Mouse (Mus musculus) heart, postnatal 4 days (tissue): Measurements from ENCODE around the gene Commd1. TPM values are rescaled to one million over a fixed set of nuclear protein-coding genes. Genes with fewer than 3 reads are reported as not detected.
A peak's percentile ranks its signal among the peaks of the same experiment; 100 is the strongest.

Experiments used
- DNase-seq: peaks from one replicate; pipeline ENCODE4 v3.0.0; 2021
- total RNA-seq, 2 experiments: library from RNA; stranded (reverse); gene quantifications; 2 replicates each; pipeline ENCODE4 v1.2.3; 2021

Commd1 gene
- total RNA-seq, result 100 to 1,000 TPM; 161 to 186 TPM

DNA sequence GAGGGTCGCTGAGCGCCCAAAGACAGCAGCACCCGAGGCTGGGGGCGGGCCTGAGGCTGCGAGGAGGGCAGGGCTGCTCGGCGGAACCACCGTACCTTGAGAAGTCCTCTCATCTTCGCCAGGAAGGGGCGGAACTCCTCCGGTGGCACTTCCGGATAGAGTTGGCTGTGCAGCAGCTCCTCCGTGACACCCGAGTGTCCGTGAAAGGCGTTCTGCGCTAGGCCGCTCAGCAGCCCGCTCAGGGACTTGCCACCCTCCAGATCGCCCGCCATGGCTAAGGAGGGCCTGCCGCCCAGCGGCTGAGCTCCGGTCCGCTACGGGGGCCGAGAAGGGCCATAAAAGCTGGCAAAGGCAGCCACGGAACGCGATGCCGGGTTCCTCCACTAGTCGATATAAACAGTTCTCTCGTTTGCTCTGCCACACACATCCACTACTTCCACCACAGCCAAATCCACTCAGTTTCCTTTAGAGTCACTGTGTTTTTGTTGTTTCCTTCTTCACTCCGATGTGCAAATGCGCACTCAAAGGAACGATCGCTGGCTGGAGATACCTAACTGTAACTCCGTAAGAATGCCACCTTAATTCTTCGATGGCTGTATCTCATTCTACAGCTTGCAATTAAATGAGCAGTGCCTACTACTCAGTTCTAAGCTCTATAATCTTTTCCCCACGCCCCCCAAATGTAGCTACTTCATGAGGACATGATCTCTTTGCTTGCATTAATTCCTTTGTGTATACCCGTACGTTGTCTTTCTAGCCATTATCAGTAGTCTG is at the start of gene Commd1, which contains the start of gene Gm28048:
Commd1 (minus strand) TSS at position 399 of the 774 bp plus-strand sequence.
Gm28048 (minus strand) TSS at position 107 of the 774 bp plus-strand sequence.
- DNase-seq, result peak; percentile 98

DNA sequence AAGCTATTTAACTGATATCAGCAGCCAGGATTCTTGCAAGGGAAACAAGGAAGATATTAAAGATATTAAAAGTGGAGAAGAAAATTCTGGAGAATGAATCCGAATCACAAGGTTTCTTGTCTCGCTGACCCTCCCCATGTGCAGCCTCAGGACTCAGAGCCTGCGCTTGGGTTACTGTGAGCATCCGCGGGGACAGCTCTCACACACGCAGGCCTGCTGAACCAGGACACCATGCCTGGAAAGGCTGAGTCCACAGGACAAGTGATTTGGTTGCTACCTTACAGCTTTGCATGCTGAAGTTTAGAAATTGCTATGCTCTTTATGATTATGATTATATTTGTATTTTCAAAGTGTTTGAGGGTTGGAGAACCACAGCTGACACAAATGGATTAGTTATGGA is 47.2 kb upstream of the Commd1 start:
- DNase-seq, result no peak

DNA sequence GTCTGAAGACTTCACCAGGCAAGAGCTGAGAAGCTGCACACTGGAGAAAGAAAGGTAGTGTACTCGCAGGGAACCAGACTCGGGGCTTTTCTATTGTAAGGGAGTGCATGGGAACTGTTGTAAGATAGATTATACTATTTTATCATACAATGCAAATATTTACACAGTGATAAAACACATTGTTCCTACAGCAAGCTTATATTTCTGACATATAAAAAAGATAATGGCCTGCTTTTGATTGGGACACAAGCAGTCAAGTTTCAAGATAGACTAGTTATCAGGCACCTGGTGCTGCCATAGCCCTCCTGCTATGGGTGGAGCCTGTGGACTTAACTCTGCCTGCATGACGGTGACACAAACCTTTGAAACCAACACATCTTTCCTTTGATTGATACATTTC is 46.8 kb upstream of the Commd1 start:
- no peak for DNase-seq

DNA sequence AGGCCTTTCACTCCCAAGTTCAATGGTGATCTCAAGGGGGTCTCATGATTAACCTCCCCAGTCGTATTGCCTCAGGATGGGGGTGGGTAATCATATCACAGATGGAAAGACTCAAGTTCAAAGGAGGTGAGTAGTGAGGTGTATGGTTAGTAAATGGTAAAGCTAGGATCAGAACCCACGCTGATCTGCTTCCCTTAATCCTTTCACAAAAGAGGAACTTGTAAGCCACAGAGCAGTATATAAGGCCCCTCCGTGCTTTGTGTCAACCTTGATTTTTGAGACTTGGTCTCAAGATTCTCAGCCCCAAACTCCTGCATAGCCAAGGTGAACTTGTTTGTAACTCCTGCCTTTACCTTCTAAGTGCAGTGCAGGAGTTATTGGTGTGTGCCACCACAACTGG is 42.0 kb upstream of the Commd1 start:
- no peak for DNase-seq

DNA sequence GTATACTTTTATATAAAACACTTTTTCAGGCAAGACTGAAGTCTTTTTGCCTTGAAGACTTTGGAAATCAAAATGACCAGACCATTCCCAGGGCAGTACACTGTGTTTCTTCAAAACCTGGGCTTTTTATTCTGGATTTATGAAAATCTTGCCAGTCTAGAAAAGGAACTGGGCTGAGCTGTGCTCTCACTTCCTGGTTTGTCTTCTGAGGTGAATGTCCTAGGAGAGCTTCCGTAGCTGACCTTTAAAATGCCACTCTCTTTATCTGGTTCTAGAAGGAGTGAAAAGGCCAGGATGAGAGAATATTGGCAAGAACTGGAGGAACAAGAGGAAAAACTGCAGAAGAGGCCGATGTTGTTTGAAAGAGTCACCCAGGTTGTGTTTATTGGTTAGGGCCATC is 41.0 kb upstream of the Commd1 start:
- DNase-seq, result no peak

DNA sequence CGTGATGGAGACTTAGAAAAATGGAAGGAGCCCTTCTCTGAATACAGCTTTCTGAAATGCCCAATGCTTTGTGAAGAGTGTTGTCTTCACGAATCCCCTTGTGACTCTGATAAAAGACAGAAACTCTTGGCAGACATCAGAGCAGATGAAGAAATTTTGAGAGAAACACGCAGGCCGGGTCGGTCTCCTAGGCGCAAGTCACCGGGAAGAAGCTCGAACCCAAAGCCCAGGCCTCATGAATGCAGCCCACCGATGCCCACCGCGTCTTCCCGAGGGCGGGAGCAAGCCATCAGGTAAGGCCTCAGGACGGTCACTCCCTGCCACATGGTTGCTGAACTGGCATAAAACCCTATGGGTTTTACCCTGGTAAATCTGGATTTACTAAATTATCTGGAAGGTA is 38.7 kb upstream of the Commd1 start:
- DNase-seq, result no peak

DNA sequence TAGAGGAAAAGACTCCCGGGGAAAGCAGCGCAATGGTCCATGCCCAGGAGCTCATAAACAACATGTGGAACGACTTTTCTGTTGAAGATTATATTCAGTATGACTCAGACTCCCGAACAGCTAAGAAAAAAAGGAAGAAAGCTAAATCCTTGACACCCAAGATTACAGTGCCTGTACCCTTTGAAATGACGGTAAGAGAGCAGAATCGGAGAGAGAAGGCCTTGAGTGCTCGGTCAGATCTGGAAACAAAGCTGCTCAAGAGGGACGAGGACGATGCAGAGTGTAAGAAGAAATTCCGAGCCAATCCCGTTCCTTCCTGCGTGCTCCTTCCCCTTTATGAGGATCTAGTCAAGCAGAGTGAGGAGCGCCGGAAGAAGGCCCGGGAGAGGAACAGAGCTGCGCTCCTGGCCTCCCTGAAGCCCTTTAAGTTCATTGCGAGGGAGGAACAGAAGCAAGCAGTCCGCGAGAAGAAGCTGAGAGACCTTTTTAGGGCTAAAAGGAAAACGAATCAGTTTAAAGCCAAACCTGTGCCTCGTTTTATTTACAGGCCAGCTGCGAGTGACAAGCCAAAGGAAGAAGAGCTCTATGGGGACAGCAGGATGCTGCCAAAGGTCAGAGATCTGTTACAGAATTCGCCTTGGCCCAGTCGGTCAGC is 38.1 kb upstream of the Commd1 start:
- no peak for DNase-seq

DNA sequence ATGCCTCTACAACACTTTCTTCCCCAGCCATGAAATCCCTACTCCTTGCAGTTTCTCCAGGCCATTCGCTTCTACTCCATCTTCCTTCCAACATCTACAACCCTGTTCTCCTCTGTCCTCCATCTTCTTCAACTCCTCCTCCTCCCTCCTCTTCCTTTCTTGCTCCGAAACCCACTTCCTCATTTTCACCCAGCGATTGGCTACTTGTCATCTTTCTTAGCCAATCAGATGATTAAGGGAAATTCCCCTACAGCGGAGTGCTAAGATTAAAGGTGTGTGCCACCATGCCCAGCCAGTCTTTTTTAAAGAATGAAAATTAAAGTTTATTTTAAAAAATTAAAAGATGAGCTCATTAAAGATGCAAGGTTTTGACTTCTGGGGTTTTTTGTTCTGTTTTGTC is 35.8 kb upstream of the Commd1 start:
- DNase-seq, result no peak

DNA sequence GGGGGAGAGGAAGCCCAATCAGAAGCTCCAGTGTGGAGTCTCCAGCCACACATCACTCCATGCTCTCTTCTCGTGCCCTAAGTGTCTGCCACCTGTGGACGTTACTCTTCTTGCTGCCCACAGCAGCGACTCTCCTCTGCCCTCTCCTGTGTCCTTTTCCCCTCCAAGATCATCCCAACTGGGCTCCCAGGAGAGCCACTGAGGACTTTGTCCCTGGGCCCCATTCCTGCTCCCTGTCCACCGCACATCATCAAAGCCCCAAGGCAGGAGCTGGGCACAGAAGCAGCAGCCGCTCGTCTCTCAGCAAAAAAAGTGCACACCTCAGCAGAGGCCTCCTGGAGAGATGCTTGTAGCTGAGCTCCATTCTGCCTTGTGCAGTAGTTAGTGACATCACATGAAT is 32.8 kb upstream of the Commd1 start:
- DNase-seq, result no peak

DNA sequence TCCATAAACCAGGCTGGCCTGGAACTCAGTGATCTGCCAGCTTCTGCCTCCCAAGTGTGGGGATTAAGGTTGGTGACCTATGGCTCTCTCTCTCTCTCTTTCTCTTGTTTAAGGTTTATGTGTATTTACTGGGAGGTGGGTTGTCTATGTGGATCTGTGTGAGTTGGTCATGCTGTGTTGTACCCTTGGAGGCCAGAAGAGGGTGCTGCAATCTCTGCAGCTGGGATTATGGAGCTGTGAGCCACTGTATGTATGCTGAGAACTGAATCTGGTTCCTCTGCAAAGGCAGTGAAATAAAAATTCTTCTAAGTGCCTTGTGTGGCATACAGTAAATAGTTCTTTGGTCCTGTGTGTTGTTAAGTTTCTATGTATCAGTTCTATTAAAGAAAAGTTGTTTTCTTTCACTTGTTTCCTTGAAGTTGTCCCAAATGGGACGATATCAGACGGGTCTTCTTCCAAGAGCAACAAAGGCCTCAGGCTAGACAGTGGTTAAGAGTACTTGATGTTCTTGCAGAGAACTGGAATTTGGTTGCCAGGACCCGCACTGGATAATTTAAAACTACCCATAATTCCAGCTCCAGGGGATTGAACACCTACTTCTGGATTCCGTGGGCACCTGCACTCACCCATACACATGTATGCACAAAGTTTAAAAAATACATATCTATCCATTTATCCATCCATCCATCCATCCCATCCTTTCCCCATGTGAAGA is 31.6 kb upstream of the Commd1 start:
- no peak for DNase-seq

DNA sequence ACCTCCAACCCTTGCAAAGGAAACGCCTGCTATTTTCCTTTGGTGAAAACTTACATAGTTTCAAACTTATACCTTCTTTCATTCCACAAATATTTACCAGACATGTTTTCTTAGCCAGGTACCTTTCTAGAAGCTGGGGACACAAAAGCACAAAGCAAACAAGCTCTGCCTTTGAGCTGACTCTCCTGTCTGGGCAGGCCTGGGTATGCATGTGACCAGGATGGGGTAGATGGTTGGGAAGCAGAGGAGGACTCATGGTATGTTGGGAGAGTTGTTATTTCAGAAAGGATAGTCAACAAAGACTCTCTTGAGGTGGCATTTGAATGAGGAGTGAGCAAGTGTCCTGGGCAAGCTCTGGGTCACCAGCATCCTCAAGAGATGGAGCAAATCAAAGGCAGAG is 30.9 kb upstream of the Commd1 start:
- no peak for DNase-seq

DNA sequence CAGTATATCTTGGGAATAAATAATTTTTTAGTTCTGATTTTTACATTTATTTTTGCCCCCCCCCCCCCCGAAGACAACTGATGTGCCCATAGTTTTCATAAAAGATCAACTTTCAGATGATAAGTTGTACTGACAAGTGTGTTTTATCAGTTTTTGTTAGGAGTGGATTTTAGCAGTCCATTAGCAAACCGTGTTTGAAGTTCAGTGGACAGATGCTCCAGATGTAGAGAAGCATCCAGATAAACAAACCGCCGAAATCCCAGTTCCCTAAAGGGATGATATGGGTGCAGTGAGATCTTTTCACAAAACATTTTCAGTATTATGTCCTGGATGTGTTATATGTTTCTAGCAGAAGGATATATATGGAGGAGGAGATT is 26.6 kb upstream of the Commd1 start:
- no peak for DNase-seq

DNA sequence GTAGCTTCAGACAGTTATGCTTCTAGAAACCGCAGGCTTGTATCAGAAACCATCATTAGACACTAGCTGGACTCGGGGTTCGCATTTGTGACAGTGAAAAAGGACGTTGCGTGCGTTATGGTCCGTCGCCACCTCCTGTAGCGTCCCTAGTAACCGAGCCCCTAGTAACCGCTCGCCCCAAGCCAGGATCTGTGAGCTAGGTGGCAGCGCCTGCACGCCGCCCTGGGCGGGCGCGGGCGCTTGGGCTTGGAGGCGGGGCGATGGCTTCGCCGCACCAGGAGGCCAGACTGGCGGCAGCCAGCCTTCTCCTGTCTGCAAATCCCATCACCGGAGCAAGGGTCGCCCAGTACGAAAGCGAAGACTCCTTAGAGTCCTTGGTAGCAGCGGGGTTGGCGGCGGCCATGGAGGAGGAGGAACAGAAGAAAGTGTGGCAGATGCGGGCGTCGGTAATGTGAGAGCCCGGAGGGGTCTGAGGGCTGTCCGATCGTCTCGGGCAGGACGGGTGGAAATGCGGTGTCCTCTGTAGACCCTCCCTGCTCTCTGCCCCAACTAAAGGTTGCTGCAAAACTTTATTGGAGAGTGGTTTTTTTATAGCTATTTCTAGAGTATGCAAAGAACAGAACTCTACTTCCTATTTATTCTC is 26.1 kb upstream of the Commd1 start:
- peak; percentile 82 for DNase-seq

DNA sequence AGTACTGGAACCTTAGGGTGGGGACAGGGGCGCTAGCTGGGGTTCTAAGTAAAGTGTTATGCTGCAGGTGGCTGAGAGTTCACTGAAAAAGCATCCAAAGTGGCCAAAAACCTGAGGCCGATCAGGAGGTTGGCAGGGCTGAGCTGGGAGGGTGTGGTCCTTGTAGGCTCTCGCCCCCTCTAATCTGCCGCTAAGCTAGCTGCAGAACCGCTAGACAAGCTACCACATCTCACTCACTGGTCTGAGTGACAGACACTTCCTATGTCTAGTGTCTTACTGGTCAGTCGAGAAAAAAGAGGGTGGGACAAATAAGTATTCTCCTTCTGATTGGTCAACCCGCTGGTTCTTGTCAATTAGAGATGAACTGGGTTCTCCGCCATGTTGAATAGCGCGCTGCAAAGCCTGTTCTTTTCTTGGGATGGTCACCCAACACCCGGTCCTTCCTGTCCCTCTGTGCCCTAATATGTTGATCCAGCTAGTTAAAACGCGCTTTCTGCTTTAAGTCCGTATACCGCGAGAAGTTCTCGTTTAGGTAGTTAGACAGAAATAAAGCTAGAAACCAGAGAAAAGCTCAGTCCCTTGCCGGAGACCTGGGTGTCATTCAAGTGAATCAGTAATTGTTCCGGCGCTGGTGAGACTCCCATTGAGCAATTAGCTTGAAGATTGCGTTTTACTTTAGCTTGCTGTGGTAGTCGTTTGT is 25.4 kb upstream of the Commd1 start, which contains the start of gene Fam161a:
Fam161a (plus strand) TSS at position 51 of the 700 bp plus-strand sequence.
- DNase-seq, result peak; percentile 76

DNA sequence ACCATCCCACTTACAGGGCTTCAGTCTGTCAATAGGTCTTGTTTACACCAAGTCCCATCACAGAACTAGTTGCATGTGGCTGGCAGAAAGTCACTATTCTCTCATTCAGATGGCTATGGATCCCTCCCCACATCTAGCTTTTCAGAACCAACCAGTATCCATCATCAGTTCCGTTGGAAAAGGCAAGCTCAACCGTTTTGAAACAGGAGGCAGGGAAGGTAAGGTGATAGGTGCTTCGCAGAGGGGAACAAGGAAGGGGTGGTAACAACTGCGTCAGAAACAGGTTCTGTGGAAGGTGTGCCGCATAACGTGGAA is 24.9 kb upstream of the Commd1 start:
- DNase-seq, result no peak

DNA sequence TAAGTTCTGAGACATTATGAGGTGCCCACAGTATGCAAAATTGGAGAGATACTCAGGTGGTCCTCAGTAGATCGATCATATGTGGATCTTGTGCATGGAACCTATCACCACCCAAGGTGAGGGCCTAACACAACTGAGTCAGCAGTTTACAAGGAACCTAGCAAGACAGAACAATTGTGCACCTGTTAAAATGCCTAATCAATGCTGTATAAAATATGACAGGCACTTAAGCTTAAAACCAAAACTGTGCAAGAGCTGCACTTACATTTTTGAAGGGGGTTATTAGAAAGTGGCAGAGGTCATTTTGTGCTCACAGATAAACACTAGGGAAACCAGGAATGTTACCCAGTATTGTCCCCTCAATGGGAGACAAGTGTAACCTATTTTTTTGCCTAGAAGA is 23.1 kb upstream of the Commd1 start:
- DNase-seq, result no peak

DNA sequence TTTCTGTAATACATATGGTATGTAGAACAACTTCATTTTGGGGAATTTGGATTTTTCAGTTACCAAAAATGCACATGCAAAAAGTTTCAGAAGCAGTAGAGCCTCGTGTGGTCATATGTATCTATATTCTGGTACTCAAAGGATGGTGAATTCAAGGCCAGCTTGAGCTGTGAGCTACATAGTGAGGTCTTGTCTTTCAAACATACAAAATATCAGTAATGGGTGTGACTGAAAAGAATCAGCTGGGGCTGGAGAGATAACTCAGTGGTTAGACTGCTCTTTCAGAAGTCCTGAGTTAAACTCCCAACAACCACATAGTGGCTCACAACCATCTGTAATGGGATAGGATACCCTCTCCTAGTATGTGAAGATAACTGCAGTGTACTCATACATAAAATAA is 16.1 kb upstream of the Commd1 start:
- no peak for DNase-seq

DNA sequence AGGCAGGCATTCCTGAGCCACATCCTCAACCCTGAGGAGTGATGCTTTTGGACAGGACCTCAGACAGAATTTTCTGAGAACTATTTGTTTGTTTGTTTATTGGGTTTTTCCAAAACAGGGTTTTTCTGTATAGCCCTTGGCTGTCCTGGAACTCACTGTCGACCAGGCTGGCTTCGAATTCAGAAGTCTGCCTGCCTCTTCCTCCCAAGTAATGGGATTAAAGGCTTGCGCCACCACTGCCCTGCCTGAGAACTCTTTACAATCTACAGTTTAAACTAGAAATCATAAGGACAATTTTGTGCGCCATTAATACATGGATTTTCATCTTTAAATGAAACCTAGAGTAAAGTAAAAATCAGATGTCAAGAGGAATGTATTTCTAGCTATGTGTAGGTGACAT is 13.3 kb upstream of the Commd1 start:
- DNase-seq, result no peak

DNA sequence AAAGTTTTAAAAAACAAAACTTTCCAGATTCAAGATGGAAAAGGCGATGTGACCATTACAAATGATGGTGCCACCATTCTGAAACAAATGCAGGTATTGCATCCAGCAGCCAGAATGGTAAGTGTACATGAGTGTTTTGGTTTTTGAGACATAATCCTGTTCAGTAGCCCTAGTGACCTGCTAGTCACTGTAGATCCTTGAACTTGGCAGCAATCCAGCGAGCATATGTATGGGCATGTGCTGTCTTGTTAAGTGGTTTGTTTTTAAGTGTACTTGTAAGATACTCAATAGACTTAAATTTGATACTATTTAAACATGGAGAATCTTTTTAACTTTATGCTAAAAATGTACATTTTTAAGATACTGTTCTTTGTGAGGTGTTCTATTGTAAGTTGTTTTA is 12.1 kb upstream of the Commd1 start:
- no peak for DNase-seq

DNA sequence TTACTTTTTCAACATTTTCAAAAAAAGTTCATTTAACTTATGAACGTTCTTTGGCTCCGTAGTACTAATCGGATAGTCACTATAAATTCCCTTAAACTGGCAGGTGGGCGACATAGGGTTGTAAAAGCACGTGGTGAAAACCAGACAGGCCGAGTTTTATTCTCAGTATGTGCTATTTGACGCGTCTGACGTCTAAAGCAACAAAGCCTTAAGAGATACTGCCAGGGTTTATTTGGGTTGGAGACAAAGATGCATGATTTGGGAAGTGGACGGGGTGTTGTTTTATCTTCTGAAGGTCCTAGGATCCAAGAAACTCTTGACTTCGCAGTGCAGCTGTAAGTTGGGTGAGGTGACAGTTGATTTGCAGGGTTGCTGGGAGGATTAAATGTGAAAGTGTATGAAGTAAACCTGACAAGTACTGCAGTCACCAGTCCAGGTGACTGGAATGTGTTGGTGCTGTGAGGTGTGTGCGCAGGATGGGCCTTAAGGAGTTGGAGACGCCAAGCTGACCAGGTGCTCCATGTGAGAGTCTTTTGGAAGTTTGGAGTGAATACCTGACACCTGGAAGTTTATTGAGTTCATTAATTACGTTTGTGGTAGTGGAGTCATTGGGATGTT is 9.1 kb upstream of the Commd1 start:
- DNase-seq, result no peak

DNA sequence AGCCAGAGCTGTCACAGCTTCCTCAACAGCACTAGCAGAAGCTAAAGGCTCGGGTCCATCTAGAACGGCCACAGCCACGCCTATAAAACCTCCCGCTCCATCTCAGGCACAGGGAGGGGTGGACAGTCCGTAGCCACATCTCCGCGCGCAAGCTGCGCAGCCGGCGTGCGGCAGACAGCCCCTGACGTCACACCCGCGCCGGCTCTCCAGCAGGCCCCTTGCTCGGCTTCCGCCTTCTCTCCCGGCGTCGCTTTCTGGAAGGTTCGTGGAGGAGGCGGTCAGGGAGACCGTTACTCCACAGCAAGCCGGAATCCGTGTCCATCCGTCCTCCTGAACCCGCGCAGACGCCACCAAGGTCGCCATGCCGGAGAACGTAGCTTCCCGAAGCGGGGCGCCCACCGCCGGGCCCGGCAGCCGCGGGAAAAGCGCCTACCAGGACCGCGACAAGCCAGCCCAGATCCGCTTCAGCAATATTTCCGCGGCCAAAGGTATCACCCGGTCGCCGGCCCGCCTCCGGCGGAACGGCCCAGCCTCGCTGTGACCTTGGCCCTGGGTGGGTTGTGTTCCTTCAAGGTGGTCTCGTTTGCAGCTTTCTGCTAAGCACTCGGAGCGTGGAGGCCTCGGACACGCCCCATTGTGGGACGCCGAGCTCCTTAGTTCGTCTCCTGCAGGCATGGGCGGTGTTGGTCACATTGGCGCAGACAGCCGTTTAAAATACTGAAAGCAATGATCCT is 8.4 kb upstream of the Commd1 start, which contains the start of gene Cct4:
Cct4 (plus strand) TSS at position 127 of the 734 bp plus-strand sequence.
- peak; percentile 94 for DNase-seq
